Mouse (Mus musculus): Measurements from ENCODE around the gene Klhdc1.

- TF ChIP-seq POLR2A (IDR thresholded peaks at IDR 0.05; ENCODE audit: insufficient read depth, low read depth, low read length) (no peak), CTCF (IDR thresholded peaks at IDR 0.05) (no peak)
Measured at GRCm38 (mm10) chr12:69297411-69298150, 56.6 kb downstream of the Klhdc1 start.
